Mouse (Mus musculus) urinary bladder, postnatal 0 days (tissue): Measurements from ENCODE around the gene Nasp. TPM values are rescaled to one million over a fixed set of nuclear protein-coding genes. Genes with fewer than 3 reads are reported as not detected.

Experiments used
- polyA plus RNA-seq: library from polyadenylated mRNA; unstranded; fragments of >200 nt; fragmentation: Nextera tagmentation; extraction: Ambion mirVana; gene quantifications from 2 replicates; pipeline ENCODE4 v1.2.1, GENCODE M21; 2015

Nasp gene
- 26.8 and 34.0 TPM in 2 replicates for polyA plus RNA-seq

GRCm38 (mm10) chr4:116627722-116628662 is at the start of gene Nasp:
TSS of gene Nasp (minus strand) at chr4:116627941.

GRCm38 (mm10) chr4:116650924-116651796 is 23.4 kb upstream of the Nasp start, which contains the start of gene Akr1a1:
TSS of gene Akr1a1 (minus strand) at chr4:116651680.

GRCm38 (mm10) chr4:116596379-116596778 is 31.4 kb downstream of the Nasp start, which contains the start of gene Ccdc17:
TSS of gene Ccdc17 (plus strand) at chr4:116596654.

DNA sequence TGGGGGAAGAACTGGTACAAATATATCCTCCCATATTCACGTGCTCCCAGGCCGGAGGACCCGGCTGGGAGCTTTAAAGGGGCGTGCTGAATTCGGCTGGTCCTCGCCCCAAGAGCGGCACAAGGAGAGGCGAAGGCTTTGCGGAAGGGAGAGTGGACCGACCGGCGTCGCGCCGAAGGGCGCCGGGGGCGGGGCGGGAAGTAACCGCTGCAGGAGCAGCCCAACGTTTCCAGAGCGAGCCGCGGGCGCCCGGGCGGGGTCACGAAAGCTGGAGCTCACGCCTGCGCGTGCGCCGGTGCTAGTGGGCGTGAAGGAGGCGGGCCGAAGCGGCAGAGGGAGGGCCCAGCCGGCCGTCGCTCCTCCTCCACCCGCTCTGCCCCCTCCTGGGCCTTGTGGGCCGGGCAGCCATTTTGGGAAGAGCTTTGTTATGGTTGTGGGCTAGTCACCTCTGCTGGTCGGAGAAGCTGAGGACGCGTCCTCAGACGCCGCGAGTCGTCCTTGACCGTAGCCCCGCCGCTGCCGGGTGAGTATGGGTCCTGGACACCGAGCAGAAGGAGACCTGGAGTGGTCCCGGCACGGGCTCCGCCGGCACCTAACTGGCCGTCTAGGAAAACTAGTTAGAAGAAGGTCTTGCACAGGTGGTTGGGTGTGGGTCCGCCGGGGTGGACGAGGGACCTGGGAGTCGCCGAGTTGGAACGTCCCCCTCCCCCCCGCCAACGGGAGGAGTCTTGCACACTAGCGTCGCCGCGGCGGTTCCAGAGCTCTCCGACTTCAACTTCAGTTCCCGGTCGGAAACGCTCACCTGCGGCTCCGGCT is 70.2 kb downstream of the Nasp start, which contains the start of gene Gpbp1l1:
Gene Gpbp1l1, plus strand, starts transcription at position 353 of the 816 bp plus-strand sequence.

GRCm38 (mm10) chr4:116555413-116556300 is 72.1 kb downstream of the Nasp start, which contains the start of gene Tmem69:
TSS of gene Tmem69 (minus strand) at chr4:116555936.

Other genes with a start within 250 kb of the Nasp start
- 9.2 and 9.4 TPM in 2 replicates for gene Mast2, start 163.8 kb downstream of the Nasp start, polyA plus RNA-seq
- gene Ipp, start 120.4 kb downstream of the Nasp start, polyA plus RNA-seq = 8.6 and 10.6 TPM in 2 replicates
- 12.2 and 12.9 TPM in 2 replicates for gene Tmem69, start 72.0 kb downstream of the Nasp start, polyA plus RNA-seq
- gene Gpbp1l1, start 70.3 kb downstream of the Nasp start, polyA plus RNA-seq = 17.5 and 18.3 TPM in 2 replicates
- 4.7 and 4.8 TPM in 2 replicates for gene Ccdc17, start 31.3 kb downstream of the Nasp start, polyA plus RNA-seq
- gene Akr1a1, start 23.7 kb upstream of the Nasp start, polyA plus RNA-seq = 615 and 631 TPM in 2 replicates
- 1,084 and 1,167 TPM in 2 replicates for gene Prdx1, start 57.6 kb upstream of the Nasp start, polyA plus RNA-seq
- 15.6 and 15.8 TPM in 2 replicates for gene Mmachc, start 80.5 kb upstream of the Nasp start, polyA plus RNA-seq
- 14.2 and 16.2 TPM in 2 replicates for gene Ccdc163, start 80.6 kb upstream of the Nasp start, polyA plus RNA-seq
- 3.3 and 3.7 TPM in 2 replicates for gene Tesk2, start 93.0 kb upstream of the Nasp start, polyA plus RNA-seq
- 20.1 and 21.0 TPM in 2 replicates for gene Toe1, start 179.7 kb upstream of the Nasp start, polyA plus RNA-seq
- 4.0 and 4.3 TPM in 2 replicates for gene Mutyh, start 179.8 kb upstream of the Nasp start, polyA plus RNA-seq
- 0.37 and 0.42 TPM in 2 replicates for gene Hpdl, start 193.8 kb upstream of the Nasp start, polyA plus RNA-seq
- 0.30 and 0.49 TPM in 2 replicates for gene Zswim5, start 249.4 kb upstream of the Nasp start, polyA plus RNA-seq